Mouse (Mus musculus): ENCODE results near the gene Tspan31. TPM values are rescaled to one million over a fixed set of nuclear protein-coding genes. Genes with fewer than 3 reads are reported as not detected.
"Not testable (repeated sequence)": the region's sequence is repeated elsewhere in the genome, so short reads cannot be mapped to it uniquely, and the experiment has no call there.

Gene Tspan31
- polyA plus RNA-seq, 1 experiment from 2014 or later, result 77.4 TPM

DNA sequence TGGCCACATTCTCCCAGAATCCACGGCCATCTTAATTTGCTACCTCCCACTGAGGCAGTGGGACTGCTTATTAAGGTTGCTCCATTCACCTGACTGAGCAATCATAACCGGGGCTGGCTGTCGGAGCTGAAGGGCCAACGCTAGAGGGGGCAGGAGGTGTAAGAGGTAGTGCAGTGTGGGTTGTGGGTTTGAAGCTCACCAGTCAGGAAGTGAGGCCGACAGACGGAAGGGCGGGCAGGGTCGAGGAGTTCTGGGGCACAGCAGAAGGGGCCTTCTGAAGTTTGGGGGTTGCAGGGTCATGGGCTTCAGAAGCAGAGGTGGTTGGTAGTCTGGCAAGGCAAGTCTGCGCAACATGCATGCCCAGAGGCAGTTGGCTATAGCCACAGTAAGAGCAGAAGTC lies 5.0 kb upstream of the Tspan31 start, which contains the start of gene Agap2:
Gene Agap2 (plus strand): TSS at position 205 of the 400 bp plus-strand sequence.
- peaks cover 58% of the 10 kb centered on the region for H3K4me1 ChIP-seq (replicated peaks)
- H3K4me2 ChIP-seq, result peak within 1 kb of the TSS; percentile 52
- no peak within 1 kb of the TSS for H3K9ac ChIP-seq
- H3K4me3 ChIP-seq (replicated peaks), result peak within 1 kb of the TSS; percentile 42
- H3K9me3 ChIP-seq (replicated peaks), result no peaks in the 10 kb centered on the region
- WGBS (ENCODE audit: insufficient replicate concordance), result 14% methylated on average over 9 of the region's 9 CpGs
- peaks cover 31% of the 10 kb centered on the region for H3K27me3 ChIP-seq
- no peak within 1 kb of the TSS for H3K27ac ChIP-seq (replicated peaks)
- no peaks in the 10 kb centered on the region for H3K36me3 ChIP-seq (replicated peaks)
- ATAC-seq (ENCODE audit: insufficient read depth), result no peak

DNA sequence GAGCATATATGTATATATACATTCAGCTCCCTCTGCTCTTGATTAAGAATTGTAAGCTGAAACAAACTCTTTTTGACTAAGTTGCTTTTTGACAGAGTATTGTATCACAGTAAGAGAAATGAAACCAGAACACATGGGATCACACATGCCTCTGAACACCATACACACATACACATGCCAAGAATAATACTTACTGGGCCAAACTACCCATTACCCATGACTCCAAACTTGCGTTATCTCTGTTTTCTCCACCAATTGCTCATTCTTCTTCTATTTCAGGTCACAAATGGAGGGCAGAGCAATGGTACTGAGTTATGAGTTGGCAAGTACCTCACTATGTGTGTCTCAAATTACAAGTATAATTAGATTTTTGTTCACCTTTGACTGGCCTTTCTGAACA lies 3.9 kb upstream of the Tspan31 start:
- no peaks in the 10 kb centered on the region for H3K9me3 ChIP-seq (replicated peaks)
- no peak for ATAC-seq (ENCODE audit: insufficient read depth)
- H3K9ac ChIP-seq, result no peak overlapping the region
- H3K36me3 ChIP-seq (replicated peaks), result no peaks in the 10 kb centered on the region
- peaks cover 57% of the 10 kb centered on the region for H3K4me1 ChIP-seq (replicated peaks)
- H3K27me3 ChIP-seq, result peaks cover 20% of the 10 kb centered on the region
- no peak overlapping the region for H3K4me3 ChIP-seq (replicated peaks)
- no peak overlapping the region for H3K27ac ChIP-seq (replicated peaks)
- H3K4me2 ChIP-seq, result no peak overlapping the region
- WGBS (ENCODE audit: insufficient replicate concordance), result 87% methylated on average over 1 of the region's 1 CpGs

DNA sequence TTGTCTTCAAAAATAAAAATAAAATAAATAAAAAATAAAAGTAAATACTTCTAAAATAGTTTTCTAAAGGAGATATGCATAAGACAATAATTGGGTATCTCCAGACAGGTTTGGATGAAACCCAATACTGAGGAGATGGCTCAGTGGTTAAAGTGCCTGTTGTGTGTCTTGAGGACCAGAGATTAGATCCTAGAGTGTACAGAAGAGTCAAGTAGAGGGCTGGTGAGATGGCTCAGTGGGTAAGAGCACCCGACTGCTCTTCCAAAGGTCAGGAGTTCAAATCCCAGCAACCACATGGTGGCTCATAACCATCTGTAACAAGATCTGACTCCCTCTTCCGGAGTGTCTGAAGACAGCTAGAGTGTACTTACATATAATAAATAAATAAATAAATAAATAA lies 2.9 kb upstream of the Tspan31 start:
- not testable (repeated sequence) for H3K4me2 ChIP-seq; H3K27ac ChIP-seq (replicated peaks); H3K36me3 ChIP-seq (replicated peaks); H3K4me3 ChIP-seq (replicated peaks); ATAC-seq (ENCODE audit: insufficient read depth); H3K9me3 ChIP-seq (replicated peaks); H3K9ac ChIP-seq
- peaks cover 57% of the 10 kb centered on the region for H3K4me1 ChIP-seq (replicated peaks)
- WGBS (ENCODE audit: insufficient replicate concordance), result 62% methylated on average over 2 of the region's 2 CpGs
- H3K27me3 ChIP-seq, result peaks cover 10% of the 10 kb centered on the region

DNA sequence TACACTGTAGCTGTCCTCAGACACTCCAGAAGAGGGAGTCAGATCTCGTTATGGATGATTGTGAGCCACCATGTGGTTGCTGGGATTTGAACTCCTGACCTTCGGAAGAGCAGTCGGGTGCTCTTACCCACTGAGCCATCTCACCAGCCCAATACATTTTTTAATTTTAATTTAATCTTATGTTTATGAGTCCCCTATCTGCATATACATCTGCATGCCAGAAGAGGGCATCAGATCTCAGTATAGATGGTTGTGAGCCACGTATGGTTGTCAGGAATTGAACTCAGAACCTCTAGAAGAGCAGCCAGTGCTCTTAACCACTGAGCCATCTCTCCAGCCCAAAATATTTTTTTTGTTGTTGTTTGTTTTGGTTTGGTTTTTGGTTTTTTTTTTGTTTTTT lies 2.2 kb upstream of the Tspan31 start:
- H3K9me3 ChIP-seq (replicated peaks); H3K4me3 ChIP-seq (replicated peaks); H3K27ac ChIP-seq (replicated peaks); H3K9ac ChIP-seq; H3K4me2 ChIP-seq; H3K27me3 ChIP-seq; ATAC-seq (ENCODE audit: insufficient read depth): not testable (repeated sequence)
- H3K4me1 ChIP-seq (replicated peaks), result peaks cover 59% of the 10 kb centered on the region
- 74% methylated on average over 4 of the region's 4 CpGs for WGBS (ENCODE audit: insufficient replicate concordance)
- H3K36me3 ChIP-seq (replicated peaks), result peaks cover 10% of the 10 kb centered on the region

DNA sequence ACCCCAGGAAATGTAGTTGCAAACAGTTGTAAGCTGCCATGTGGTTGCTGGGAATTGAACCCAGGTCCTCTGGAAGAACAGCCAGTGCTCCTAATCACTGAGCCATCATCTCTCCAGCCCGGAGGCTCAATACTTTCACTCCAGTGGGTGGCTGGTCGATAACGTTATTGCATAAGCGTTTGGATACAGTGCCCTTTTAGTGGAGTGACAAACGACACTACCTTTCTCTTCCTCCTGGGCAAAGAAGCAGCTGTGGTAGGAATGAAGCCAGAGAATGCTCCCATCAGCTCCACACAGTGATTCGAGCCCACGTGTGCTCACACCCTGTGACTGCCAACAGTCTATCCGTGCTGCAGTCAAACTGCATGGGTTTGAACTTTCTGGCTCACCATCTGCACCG lies 1.1 kb upstream of the Tspan31 start:
- no peaks in the 10 kb centered on the region for H3K9me3 ChIP-seq (replicated peaks)
- peaks cover 58% of the 10 kb centered on the region for H3K4me1 ChIP-seq (replicated peaks)
- WGBS (ENCODE audit: insufficient replicate concordance), result 51% methylated on average over 9 of the region's 9 CpGs
- H3K27ac ChIP-seq (replicated peaks), result 0 out of 2 replicates have a peak overlapping the region, but pooled peaks have one; percentile 60
- ATAC-seq (ENCODE audit: insufficient read depth), result no peak
- H3K36me3 ChIP-seq (replicated peaks), result peaks cover 21% of the 10 kb centered on the region
- no peaks in the 10 kb centered on the region for H3K27me3 ChIP-seq
- no peak overlapping the region; the same call in 1 of the 2 replicates for H3K9ac ChIP-seq
- peak overlapping the region; percentile 67 for H3K4me3 ChIP-seq (replicated peaks)
- peak overlapping the region; percentile 85 for H3K4me2 ChIP-seq

DNA sequence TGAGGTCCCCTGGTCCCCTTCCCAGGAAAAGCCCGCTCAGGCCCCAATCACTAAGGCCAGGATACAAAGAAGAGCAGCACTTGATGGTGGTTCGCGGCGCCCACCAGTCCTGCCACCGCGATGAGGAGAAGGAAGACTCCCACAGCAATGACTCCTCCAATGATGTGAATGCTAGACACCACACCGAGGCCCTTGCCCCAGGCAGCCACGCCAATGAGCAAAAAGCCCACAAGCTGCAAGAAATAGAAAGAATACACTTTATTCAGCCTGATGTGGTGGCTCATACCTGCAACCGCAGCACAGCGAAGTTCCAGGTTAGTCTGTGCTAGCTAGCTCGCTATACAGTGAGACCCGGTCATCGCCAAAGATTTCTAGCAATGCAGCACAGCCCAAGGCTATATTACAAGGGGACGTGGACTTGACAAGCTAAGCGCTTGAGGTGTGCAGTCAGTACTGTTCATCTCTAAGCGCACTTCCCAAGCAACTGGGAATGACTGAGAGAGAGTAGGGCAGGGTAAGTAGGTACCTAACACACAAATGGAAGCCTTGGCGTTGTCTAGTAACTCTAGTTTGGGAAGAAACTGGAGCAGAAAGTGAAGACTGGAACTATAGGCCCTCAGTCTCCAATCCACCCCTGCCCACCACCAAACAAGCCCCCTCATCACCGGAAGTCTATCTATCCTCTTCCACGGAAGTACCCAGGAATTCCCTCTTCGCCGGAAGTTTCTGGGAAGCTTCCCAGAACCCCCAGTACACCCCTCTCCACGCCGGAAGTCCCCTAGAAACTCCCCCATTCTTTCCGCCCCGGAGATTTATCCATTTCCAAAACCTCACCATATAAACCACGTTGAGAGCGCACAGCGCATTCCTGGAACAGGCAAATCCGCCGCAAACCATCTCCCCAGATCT lies 529 bp downstream of the Tspan31 start:
- Histone ChIP-seq H3K4me2 (peak overlapping the region; percentile 85), H3K27ac (replicated peaks) (peak overlapping the region; percentile 66), H3K4me3 (replicated peaks) (peak overlapping the region; percentile 67), H3K9ac (peak overlapping the region; percentile 60), H3K36me3 (replicated peaks) (peaks cover 37% of the 10 kb centered on the region), H3K4me1 (replicated peaks) (peaks cover 62% of the 10 kb centered on the region), H3K27me3 (no peaks in the 10 kb centered on the region), H3K9me3 (replicated peaks) (no peaks in the 10 kb centered on the region)
- peak; percentile 16; the same call in 1 of the 2 replicates for ATAC-seq (ENCODE audit: insufficient read depth)
- WGBS (ENCODE audit: insufficient replicate concordance), result 6% methylated on average over 30 of the region's 30 CpGs

GRCm38 (mm10) chr10:127068360-127069038 lies 1.6 kb downstream of the Tspan31 start:
- H3K9me3 ChIP-seq (replicated peaks), result no peaks in the 10 kb centered on the region
- H3K36me3 ChIP-seq (replicated peaks), result peaks cover 37% of the 10 kb centered on the region
- peak overlapping the region; percentile 66 for H3K27ac ChIP-seq (replicated peaks)
- no peaks in the 10 kb centered on the region for H3K27me3 ChIP-seq
- peak overlapping the region; percentile 67 for H3K4me3 ChIP-seq (replicated peaks)
- ATAC-seq (ENCODE audit: insufficient read depth), result no peak
- H3K9ac ChIP-seq, result no peak overlapping the region
- H3K4me2 ChIP-seq, result peak overlapping the region; percentile 85
- WGBS (ENCODE audit: insufficient replicate concordance), result 41% methylated on average over 9 of the region's 9 CpGs
- H3K4me1 ChIP-seq (replicated peaks), result peaks cover 72% of the 10 kb centered on the region

- 81% methylated on average over 14 of the region's 14 CpGs for WGBS (ENCODE audit: insufficient replicate concordance)
- no peak overlapping the region for H3K9ac ChIP-seq
- 0 out of 2 replicates have a peak overlapping the region, but pooled peaks have one; percentile 0 for H3K27ac ChIP-seq (replicated peaks)
- H3K4me2 ChIP-seq, result peak overlapping the region; percentile 17; the same call in 1 of the 2 replicates
- H3K36me3 ChIP-seq (replicated peaks), result peaks cover 37% of the 10 kb centered on the region
- ATAC-seq (ENCODE audit: insufficient read depth), result no peak
- no peaks in the 10 kb centered on the region for H3K9me3 ChIP-seq (replicated peaks)
- peaks cover 86% of the 10 kb centered on the region for H3K4me1 ChIP-seq (replicated peaks)
- H3K27me3 ChIP-seq, result peaks cover 12% of the 10 kb centered on the region
- no peak overlapping the region for H3K4me3 ChIP-seq (replicated peaks)
These were observed 3.5 kb downstream of the Tspan31 start for GRCm38 (mm10) chr10:127066519-127067018.

DNA sequence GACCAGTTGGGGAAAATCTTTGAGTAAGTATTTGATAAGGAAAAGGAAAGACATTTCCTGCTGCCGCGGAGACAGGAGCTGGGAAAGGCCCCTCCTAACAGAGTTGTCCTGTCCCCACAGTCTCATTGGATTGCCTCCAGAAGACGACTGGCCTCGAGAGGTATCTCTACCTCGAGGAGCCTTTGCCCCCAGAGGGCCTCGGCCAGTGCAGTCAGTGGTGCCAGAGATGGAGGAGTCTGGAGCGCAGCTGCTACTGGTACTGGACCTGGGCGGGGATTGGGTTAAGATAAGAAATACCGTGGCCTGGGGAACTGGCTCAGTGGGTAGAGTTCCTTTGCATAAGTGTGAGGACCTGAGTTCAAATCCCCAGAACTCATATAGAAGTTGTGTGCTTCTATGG lies 4.1 kb downstream of the Tspan31 start:
- Histone ChIP-seq H3K4me2 (peak overlapping the region; percentile 11; the same call in 1 of the 2 replicates), H3K27me3 (peaks cover 18% of the 10 kb centered on the region), H3K36me3 (replicated peaks) (peaks cover 37% of the 10 kb centered on the region), H3K9ac (no peak overlapping the region), H3K9me3 (replicated peaks) (no peaks in the 10 kb centered on the region), H3K4me1 (replicated peaks) (peaks cover 80% of the 10 kb centered on the region), H3K4me3 (replicated peaks) (no peak overlapping the region), H3K27ac (replicated peaks) (0 out of 2 replicates have a peak overlapping the region, but pooled peaks have one; percentile 25)
- ATAC-seq (ENCODE audit: insufficient read depth), result no peak
- 49% methylated on average over 9 of the region's 9 CpGs for WGBS (ENCODE audit: insufficient replicate concordance)

DNA sequence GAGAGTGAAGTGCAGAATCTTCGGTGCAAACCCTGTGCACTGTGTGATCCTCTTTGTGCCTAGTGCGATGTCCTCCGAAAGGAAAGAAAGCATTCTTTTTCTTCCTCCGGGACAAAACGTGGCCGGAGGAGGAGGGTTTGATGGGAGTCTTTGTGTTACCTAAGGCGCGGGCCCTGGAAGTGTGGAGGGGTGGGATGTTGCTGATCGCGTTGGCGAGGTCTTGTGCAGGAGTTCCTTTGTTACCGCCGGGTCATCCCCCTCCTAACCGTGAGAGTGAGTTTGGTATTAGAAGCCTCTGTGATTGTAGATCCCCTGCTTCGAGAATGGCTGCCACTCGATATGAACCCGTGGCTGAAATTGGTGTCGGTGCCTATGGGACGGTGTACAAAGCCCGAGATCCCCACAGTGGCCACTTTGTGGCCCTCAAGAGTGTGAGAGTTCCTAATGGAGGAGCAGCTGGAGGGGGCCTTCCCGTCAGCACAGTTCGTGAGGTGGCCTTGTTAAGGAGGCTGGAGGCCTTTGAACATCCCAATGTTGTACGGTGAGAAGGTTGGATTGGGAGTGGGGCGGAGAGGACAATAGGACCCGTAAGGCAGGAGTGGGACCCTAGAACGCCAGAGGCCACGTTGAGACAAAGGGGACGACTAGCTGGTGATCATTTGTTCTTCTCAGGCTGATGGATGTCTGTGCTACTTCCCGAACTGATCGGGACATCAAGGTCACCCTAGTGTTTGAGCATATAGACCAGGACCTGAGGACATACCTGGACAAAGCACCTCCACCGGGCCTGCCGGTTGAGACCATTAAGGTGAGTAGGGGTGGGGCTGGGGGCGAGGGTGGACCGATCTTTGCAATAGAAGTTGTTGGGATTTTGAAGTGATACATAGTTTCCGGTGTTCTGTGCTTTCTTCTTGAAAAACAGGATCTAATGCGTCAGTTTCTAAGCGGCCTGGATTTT lies 5.9 kb downstream of the Tspan31 start:
- ATAC-seq (ENCODE audit: insufficient read depth), result no peak
- 12% methylated on average over 37 of the region's 37 CpGs for WGBS (ENCODE audit: insufficient replicate concordance)
- Histone ChIP-seq H3K4me3 (replicated peaks) (peak overlapping the region; percentile 71), H3K9ac (peak overlapping the region; percentile 73), H3K4me2 (peak overlapping the region; percentile 94), H3K4me1 (replicated peaks) (peaks cover 80% of the 10 kb centered on the region), H3K27ac (replicated peaks) (peak overlapping the region; percentile 73), H3K36me3 (replicated peaks) (peaks cover 37% of the 10 kb centered on the region), H3K9me3 (replicated peaks) (no peaks in the 10 kb centered on the region), H3K27me3 (peaks cover 36% of the 10 kb centered on the region)
